Comparison of ENCODE assay signal across 12 mouse cellular contexts in the genomic region with DNA sequence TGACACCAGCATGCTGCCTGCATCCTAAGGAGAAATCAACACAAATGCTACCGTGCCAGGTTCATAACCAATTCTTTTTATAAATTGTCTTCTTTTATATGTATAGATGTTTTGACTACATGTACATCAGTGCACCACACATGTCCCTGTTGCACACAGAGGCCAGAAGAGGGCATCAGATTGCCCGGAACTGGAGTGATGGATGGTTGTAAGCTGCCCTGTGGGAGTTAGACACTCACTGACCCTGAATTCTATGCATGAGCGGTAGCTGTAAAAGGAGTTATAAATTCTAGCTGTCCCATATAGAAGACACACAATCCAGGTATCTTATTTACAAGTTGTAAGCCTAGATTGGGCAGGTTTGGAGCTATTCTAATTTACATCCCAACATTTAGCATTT.
A peak's percentile ranks its signal among the peaks of the same experiment; 100 is the strongest.
DNase-seq lines count a peak whose midpoint lies in the region; TF ChIP-seq lines count a peak whose summit lies in the region.
"Had no signal": no experiment of that assay in that cellular context is flagged by ENCODE, and none has a peak within 500 bp of the region (broad histone marks: within the 10 kb centered on the region; RNA-seq: fewer than 3 reads in every experiment).

No protein-coding gene starts in this region.

- TF ChIP-seq POLR2A in heart, adult 2 months (IDR thresholded peaks at IDR 0.05; ENCODE audit: insufficient read depth, low read depth, low read length), result no peak
- no peak for TF ChIP-seq POLR2A in brain, embryonic 14.5 days (IDR thresholded peaks at IDR 0.05; ENCODE audit: borderline replicate concordance, extremely low read depth, insufficient read depth, insufficient read length, poor library complexity, severe bottlenecking)

- peak; percentile 38 for TF ChIP-seq CTCF in heart, adult 2 months (IDR thresholded peaks at IDR 0.05)
- TF ChIP-seq CTCF in left cerebral cortex, adult 2 months (IDR thresholded peaks at IDR 0.05), result peak; percentile 15; the same call in 1 of the 2 replicates
- peak; percentile 24; the same call in 1 of the 2 replicates for TF ChIP-seq CTCF in brain, embryonic 14.5 days (IDR thresholded peaks at IDR 0.05; ENCODE audit: borderline replicate concordance, extremely low read depth, insufficient read depth, insufficient read length)

- H3K9ac ChIP-seq in heart, adult 2 months (ENCODE audit: low read depth, low read length), result no peak overlapping the region
- H3K9ac ChIP-seq: limb, embryonic 13.5 days had no signal

- 86% methylated on average over 3 of the region's 3 CpGs for WGBS in heart, adult 2 months

- no peaks in the 10 kb centered on the region for H3K36me3 ChIP-seq in heart, adult 2 months (ENCODE audit: control insufficient read depth, insufficient read depth, low read length)

- no peak for TF ChIP-seq EP300 in heart, adult 2 months (IDR thresholded peaks at IDR 0.05; ENCODE audit: insufficient read depth, low read depth, low read length)

- H3K27me3 ChIP-seq in heart, adult 2 months (ENCODE audit: control insufficient read depth, insufficient read depth, low read length), result no peaks in the 10 kb centered on the region
- H3K27me3 ChIP-seq: limb, embryonic 13.5 days had no signal

- intact Hi-C loops in heart, adult 2 months (cut with DNase I), result no loop called here
- intact Hi-C loops in heart, postnatal 25 days (cut with DNase I), result no loop called here
- intact Hi-C loops in left cerebral cortex, adult 2 months (cut with DNase I), result no loop called here

- no peak overlapping the region for H3K27ac ChIP-seq in heart, adult 2 months
- no peak overlapping the region for H3K27ac ChIP-seq in left cerebral cortex, adult 2 months
- H3K27ac ChIP-seq: embryonic facial prominence, embryonic 10.5 days; limb, embryonic 13.5 days had no signal

- H3K79me2 ChIP-seq in heart, adult 2 months (replicated peaks; ENCODE audit: control insufficient read depth, insufficient read depth, low read length), result no peaks in the 10 kb centered on the region

- no peak for DNase-seq in heart, adult 2 months
- no peak for DNase-seq in heart, postnatal 25 days (ENCODE audit: low spot score)
- DNase-seq in left cerebral cortex, adult 2 months (ENCODE audit: extremely low spot score in 1 of 2, low spot score in 2 of 2), result no peak
- no peak for DNase-seq in left cerebral cortex, adult 9 months (ENCODE audit: low spot score in 2 of 2)
- DNase-seq in NIH3T3 (ENCODE audit: low read depth), result peak; percentile 12
- DNase-seq in brain, embryonic 14.5 days (ENCODE audit: low read depth), result peak; percentile 15
- DNase-seq in ovary, postnatal 36 days (ENCODE audit: low spot score), result no peak
- no peak for DNase-seq in right cerebral cortex, postnatal 10 days (ENCODE audit: low spot score in 2 of 2)
- DNase-seq: heart, postnatal 10 days; lung, adult 18-20 months had no signal

- H3K4me1 ChIP-seq in heart, adult 2 months (ENCODE audit: control insufficient read depth, insufficient read depth, low read length), result no peaks in the 10 kb centered on the region

- no peak overlapping the region for H3K4me3 ChIP-seq in heart, adult 2 months
- no peak overlapping the region for H3K4me3 ChIP-seq in left cerebral cortex, adult 2 months
- H3K4me3 ChIP-seq: embryonic facial prominence, embryonic 10.5 days; limb, embryonic 13.5 days had no signal

Comparison
In these comparisons a context has a peak if more than half of its experiments do, and no peak if none do; other contexts are left out.
1. DNase-seq: peak in NIH3T3 (single experiment) and brain, embryonic 14.5 days (single experiment); none in heart, adult 2 months (0 of 2), heart, postnatal 25 days (single experiment), left cerebral cortex, adult 2 months (0 of 2), left cerebral cortex, adult 9 months (0 of 2), ovary, postnatal 36 days (single experiment) and right cerebral cortex, postnatal 10 days (0 of 2).
2. Peak in every context shown above with its lines, with median percentiles within 50 percentile points of each other: CTCF ChIP-seq.